Mouse (Mus musculus) lung, adult 2 months (tissue): ENCODE data around the gene Pacrg.

Experiments
- CTCF ChIP-seq: fragments of 200-500 bp; IDR thresholded peaks from 2 replicates; pipeline ENCODE4 v1.5.1; 2011; ENCODE audit warnings: mild to moderate bottlenecking, low read length, control low read depth; ENCODE audit not compliant: insufficient read depth
- POLR2A ChIP-seq: fragments of 200-500 bp; IDR thresholded peaks from 2 replicates; pipeline ENCODE4 v1.6.1; 2011; ENCODE audit warnings: low read depth, mild to moderate bottlenecking, control low read depth, low read length, borderline replicate concordance; ENCODE audit errors: extremely low read depth

- no peak for TF ChIP-seq CTCF
- peak; percentile 54; the same call in 1 of the 2 replicates for TF ChIP-seq POLR2A
Measured at GRCm38 (mm10) chr17:10840148-10840707, at the start of gene Pacrg, which contains the start of gene Prkn.
